Mouse (Mus musculus) liver (tissue): ENCODE data around the gene Nup35.

Experiments used
- DNase-seq: peaks from one replicate; pipeline ENCODE4 v3.0.0-alpha.2; 2020; ENCODE audit warnings: mixed read lengths

Nup35 gene

GRCm38 (mm10) chr2:80638364-80639241 lies 21.6 kb downstream of the Nup35 start:
- DNase-seq: peak; percentile 89

DNA sequence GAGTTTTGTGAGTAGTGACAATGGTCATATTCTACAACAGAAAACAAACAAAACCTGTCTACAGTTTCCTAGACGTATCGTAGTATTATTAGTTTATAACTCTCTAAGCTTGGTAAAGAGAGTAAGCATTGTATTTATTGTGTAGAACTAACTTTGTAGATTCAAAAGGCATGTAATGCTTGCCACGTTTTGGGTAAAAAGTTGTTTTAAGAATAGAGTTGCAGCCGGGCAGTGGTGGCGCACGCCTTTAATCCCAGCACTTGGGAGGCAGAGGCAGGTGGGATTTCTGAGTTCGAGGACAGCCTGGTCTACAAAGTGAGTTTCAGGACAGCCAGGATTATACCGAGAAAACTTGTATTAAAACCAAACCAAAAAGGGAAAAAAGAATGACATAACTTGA lies 22.4 kb downstream of the Nup35 start:
- peak; percentile 5 for DNase-seq

GRCm38 (mm10) chr2:80639864-80640263 lies 22.8 kb downstream of the Nup35 start:
- no peak for DNase-seq

DNA sequence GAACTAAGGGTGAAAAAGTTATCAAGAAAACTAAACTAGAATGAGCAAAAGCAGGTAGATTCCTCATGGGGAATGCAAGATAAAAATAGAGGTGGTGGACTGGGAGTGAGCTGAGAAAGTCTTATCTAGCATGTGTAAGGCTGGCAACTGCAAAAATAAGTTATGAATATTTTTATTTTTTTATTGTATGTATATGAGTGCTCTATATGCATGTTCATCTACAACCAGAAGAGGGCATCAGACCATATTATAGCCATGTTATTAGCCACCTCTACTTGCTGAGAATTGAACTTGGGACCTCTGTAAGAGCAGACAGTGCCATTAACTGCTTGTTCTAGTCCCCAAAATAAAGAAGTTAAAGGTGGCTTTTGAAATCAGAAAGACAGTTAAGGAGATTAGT lies 44.4 kb downstream of the Nup35 start:
- no peak for DNase-seq

DNA sequence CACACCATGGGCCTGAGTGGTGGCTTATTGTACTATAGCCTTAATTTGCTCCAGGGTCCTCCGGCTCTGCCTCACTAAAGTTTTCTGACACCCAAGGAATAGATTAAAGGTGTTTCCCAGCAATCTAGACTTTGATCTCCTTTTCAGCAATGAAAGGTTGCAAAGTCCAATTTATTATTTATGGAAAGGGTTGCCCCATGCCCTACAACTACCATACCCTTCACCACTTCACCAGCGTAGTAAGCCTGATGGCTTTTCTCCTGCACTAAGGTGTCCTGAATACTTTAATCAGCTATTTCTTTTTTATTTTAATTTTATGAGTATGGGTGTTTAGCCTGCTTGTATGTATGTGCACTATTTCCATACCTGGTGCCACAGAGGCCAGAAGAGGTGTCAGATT lies 45.6 kb downstream of the Nup35 start:
- DNase-seq: no peak

- no peak for DNase-seq
These were observed 50.4 kb downstream of the Nup35 start for GRCm38 (mm10) chr2:80667396-80667964.

GRCm38 (mm10) chr2:80669868-80670666 lies 53.0 kb downstream of the Nup35 start:
- DNase-seq: peak; percentile 7

DNA sequence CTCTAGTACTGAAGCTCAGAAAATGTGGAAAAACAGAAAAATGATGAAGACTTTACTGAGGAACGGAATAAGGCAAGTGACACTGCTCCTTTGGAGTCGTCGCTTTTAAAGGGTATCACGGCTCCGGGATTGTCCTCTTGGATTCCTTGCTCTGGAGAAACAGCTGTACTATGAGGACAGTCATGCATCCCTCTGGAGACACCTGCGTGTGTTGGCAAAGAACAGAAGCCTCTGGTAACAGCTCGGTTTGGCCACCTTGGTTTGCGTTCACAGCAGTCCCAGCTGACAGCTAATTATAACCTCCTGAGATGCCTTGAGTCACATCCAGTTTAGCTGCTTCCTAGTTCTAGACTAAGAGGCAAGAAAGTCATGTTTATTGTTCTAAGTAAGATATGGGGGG lies 61.8 kb downstream of the Nup35 start:
- DNase-seq: no peak

DNA sequence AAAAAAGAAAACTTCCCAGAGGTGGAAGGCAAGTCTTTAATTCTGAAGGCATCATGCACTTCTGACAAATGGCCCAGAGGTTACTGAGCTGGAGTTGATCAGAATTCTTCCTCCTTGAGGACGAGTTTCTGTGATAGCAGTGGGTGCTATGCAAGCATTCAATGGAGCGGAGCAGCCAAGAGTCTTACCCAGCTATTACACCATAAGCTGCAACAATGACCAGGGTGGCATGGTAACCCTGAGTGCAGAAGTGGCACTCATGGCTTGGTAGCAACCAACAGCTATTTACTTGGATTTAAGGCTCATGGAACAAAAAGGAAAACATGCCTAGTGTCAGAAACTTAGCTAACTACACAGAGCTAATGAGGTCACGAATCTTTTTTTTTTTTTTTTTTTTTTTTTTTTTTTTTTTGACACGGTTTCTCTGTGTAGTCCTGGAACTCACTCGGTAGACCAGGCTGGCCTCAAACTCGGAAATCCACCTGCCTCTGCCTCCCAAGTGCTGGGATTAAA lies 66.7 kb downstream of the Nup35 start:
- no peak for DNase-seq

DNA sequence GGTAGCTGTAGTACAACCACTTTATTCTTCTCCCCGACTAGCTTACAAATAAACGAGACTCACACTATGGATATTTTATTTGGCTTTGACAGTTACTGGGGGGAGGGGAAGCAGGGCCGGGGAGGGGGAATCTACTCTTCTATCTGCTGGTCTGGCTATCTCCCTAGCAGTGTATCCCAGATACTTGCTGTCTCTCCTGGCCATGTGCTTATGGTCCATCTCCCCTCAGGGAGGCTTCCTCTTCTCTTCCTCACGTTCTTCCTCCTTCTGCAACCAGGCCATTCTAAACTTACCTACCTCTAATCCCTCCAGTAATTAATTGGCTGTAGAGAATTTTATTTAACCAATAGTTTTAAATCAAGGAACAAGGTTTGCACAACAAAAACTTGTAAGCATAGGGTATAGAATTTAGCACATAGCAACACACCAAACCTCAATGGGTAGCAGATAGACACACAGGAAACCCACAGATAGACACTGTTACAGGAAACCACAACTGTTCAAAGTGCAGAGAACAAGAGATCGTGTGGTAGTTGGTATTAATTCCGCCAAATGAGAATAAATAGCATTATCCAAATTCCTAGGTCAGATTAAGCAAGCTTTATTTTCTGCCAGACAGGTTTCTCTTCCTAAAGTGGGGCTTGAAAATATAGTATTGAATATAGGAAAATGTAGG lies 67.5 kb downstream of the Nup35 start:
- no peak for DNase-seq

DNA sequence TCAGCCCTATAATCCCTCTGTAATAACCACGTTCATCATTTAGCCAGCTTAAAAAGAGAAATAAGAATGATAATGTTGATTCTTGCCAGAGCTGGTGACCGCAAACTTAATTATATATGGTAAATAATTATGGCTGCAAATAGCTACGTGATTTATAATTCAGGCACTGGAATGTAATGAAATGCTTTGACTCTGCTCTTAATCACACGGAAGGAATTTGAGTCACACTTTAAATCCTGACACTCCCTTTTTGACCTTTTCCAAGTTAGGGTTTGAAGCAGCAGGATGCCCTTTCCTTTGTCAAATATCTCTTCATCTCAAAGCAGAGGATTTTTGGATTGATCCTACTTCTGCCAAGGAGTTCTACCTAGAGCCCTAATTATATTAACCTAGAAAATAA lies 71.2 kb downstream of the Nup35 start:
- DNase-seq: no peak

DNA sequence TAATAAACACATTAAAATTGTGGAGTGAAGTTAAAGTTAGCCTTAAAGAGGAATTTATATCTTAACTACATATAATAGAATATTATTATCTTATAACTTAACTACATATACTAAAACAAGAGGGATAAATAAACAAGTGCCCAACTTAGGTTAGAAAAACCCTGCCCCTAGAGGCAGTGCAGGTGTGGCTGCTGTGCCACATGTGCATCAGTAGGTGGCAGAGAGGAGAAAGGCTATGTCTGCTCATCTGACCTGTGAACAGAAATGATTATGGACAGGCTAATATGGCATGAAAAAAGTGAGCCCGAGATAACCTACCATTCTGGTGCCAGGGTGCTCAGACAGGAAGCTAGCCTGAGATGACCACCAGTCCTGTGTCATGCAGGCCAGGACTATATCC lies 90.4 kb downstream of the Nup35 start:
- no peak for DNase-seq
